Mouse (Mus musculus) heart, embryonic 11.5 days (tissue): Measurements from ENCODE around the gene Myod1. TPM values are rescaled to one million over a fixed set of nuclear protein-coding genes. Genes with fewer than 3 reads are reported as not detected.
A peak's percentile ranks its signal among the peaks of the same experiment; 100 is the strongest.

Experiments
- ATAC-seq: fragments of 200-750 bp; cut with Nextera tagmentation; replicated peaks from 2 replicates; pipeline ENCODE4 v1.8.0; 2017; ENCODE audit warnings: moderate library complexity; ENCODE audit not compliant: insufficient number of reproducible peaks, low FRiP score, low TSS enrichment
- H3K27ac ChIP-seq: fragments of 300-500 bp; sonication (generic); 2 replicates; pipeline ENCODE4 v1.5.1; 2014; ENCODE audit warnings: mild to moderate bottlenecking, low read depth, low read length
- H3K27me3 ChIP-seq: fragments of 300-500 bp; sonication (generic); 2 replicates; pipeline ENCODE4 v1.6.1; 2014; ENCODE audit warnings: mild to moderate bottlenecking, low read length, mixed read lengths; ENCODE audit not compliant: control insufficient read depth, insufficient read depth
- H3K36me3 ChIP-seq: fragments of 300-500 bp; sonication (generic); 2 replicates; pipeline ENCODE4 v1.6.1; 2014; ENCODE audit warnings: mild to moderate bottlenecking, low read length, moderate library complexity, mixed read lengths; ENCODE audit not compliant: control insufficient read depth, insufficient read depth
- H3K4me1 ChIP-seq: fragments of 300-500 bp; sonication (generic); 2 replicates; pipeline ENCODE4 v1.6.1; 2014; ENCODE audit warnings: low read length; ENCODE audit not compliant: control insufficient read depth, insufficient read depth
- H3K4me2 ChIP-seq: fragments of 300-500 bp; sonication (generic); 2 replicates; pipeline ENCODE4 v1.6.1; 2014; ENCODE audit warnings: mild to moderate bottlenecking, moderate library complexity
- H3K4me3 ChIP-seq: fragments of 300-500 bp; sonication (generic); 2 replicates; pipeline ENCODE4 v1.5.1; 2014; ENCODE audit warnings: low read depth, low read length
- H3K9ac ChIP-seq: fragments of 300-500 bp; sonication (generic); 2 replicates; pipeline ENCODE4 v1.6.1; 2014; ENCODE audit warnings: mild to moderate bottlenecking, low read depth, low read length, moderate library complexity
- H3K9me3 ChIP-seq: fragments of 300-500 bp; sonication (generic); replicated peaks from 2 replicates; pipeline ENCODE4 v1.6.1; 2016; ENCODE audit warnings: low read length; ENCODE audit not compliant: control insufficient read depth
- WGBS: fragments of 180-500 bp; shearing (Covaris S2); extraction: QIAGEN DNeasy Blood & Tissue Kit; methylation state at CpG from one replicate; pipeline ENCODE4 v1.1.7; 2014; ENCODE audit not compliant: insufficient replicate concordance; 5-methylcytosine and 5-hydroxymethylcytosine counted together
- polyA plus RNA-seq: library from polyadenylated mRNA; unstranded; fragments of >200 nt; fragmentation: Nextera tagmentation; extraction: Ambion mirVana; gene quantifications from 2 replicates; pipeline ENCODE4 v1.2.1, GENCODE M21; 2014

Gene Myod1
- polyA plus RNA-seq, 1 experiment from 2014 or later = 1.5 TPM

DNA sequence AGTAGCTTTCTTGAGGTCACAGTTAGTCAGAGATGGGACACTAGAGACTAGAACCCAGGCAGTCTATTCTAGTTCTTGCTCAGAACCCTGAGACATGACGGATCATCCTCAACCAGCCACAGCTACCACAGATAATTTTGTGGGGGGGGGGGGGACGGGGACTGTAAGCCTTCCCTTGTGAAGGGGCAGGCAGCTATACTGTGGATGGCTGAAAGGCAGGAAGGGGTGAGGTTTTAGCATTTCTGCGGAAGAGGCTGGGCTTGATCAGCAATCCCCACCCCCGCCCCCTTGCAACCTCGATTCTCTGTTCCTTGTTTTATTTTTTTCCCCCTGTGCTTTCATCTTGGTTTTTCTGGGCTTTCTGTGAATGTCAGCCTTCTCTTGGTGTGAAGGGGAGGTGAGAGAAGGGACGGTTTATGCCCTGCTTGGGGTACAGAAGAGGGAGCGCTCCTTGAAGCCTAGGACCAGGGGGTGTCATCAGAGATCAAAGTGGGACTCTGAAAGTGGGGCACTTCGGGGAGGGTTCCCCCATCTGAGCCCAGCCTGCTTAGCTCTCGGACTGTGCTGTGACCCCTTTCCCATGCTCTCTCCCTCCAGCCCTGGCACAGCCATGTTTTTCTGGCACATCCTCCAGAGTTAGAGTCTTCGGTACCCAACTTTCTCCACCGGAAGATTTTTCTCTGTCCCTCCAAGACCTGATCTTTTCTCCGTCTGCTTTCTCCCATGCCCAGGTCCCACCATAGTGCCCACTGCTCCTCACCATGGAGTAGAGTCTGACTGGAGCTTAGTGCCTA lies 17.6 kb downstream of the Myod1 start:
- peaks cover 4% of the 10 kb centered on the region for H3K4me1 ChIP-seq
- H3K4me3 ChIP-seq = no peak overlapping the region
- no peak overlapping the region for H3K9ac ChIP-seq
- H3K9me3 ChIP-seq = no peaks in the 10 kb centered on the region
- no peak for ATAC-seq
- no peak overlapping the region for H3K27ac ChIP-seq
- no peaks in the 10 kb centered on the region for H3K36me3 ChIP-seq
- WGBS = 32% methylated on average over 12 of the region's 12 CpGs
- H3K27me3 ChIP-seq = peaks cover 58% of the 10 kb centered on the region
- H3K4me2 ChIP-seq = no peak overlapping the region

- 50% methylated on average over 4 of the region's 4 CpGs for WGBS
- Histone ChIP-seq H3K4me2 (no peak overlapping the region), H3K9ac (no peak overlapping the region), H3K4me1 (peaks cover 4% of the 10 kb centered on the region), H3K27me3 (peaks cover 69% of the 10 kb centered on the region), H3K4me3 (no peak overlapping the region), H3K9me3 (no peaks in the 10 kb centered on the region), H3K36me3 (no peaks in the 10 kb centered on the region), H3K27ac (no peak overlapping the region)
- ATAC-seq = no peak
Observed at GRCm38 (mm10) chr7:46394933-46395332, 18.7 kb downstream of the Myod1 start.

DNA sequence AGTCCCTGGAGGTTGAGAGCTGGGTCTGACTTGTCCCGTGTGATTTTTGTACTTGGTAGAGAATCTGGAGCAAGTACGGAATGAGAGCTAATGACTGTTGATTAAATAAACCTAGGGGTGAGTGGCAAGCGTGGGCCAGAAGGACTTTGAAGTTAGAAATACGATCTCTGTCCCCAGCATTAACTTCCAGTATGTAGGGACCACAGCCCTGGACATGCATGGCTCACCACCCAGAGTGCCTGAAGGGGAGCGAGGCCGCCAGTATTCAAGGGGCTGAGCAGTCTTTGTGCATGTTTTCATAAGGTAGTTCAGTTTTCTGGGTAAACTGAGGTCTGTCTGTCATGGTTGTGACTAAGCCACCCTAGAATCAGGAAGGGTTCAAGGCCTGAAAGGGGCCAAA lies 19.3 kb downstream of the Myod1 start:
- Histone ChIP-seq H3K9ac (no peak overlapping the region), H3K9me3 (no peaks in the 10 kb centered on the region), H3K4me2 (peak overlapping the region; percentile 98; the same call in 1 of the 2 replicates), H3K36me3 (no peaks in the 10 kb centered on the region), H3K4me1 (peaks cover 4% of the 10 kb centered on the region), H3K4me3 (no peak overlapping the region), H3K27ac (no peak overlapping the region), H3K27me3 (peaks cover 74% of the 10 kb centered on the region)
- ATAC-seq = no peak
- WGBS = 42% methylated on average over 6 of the region's 6 CpGs

DNA sequence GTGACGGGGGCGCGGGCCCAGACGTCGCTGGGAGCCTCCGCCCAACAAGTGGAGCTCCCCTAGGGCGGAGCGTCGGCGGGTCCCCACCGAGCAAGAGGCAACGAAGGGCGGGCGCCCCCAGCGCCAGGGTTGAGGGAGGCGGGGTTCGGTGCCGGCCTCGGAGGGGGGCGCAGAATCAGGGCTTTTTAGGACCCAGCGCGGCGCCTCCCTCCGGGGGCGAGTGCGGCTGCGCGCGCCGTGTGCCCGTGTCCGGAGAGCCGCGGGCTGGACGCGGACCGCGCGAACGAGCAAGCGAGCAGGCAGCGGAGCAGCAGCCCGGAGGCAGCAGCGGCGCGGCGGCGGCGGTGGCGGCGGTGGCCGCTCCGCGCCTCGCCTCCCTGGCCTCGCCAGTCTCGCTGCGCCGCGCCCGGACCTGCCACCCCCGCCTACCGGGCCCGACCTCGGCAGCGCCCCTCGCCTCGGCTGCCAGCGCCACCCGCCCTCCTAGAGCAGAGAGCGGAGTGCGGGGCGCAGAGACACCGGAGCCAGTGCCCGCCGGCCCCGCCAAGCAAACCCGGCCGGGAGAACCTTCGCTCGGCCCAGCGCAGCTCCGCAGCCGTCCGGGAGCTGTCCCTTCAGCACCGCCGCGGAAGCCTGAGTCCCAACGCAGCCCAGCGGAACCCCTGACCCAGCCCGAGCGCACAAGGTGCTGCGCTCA lies 20.1 kb downstream of the Myod1 start, which contains the start of gene Kcnc1:
TSS of gene Kcnc1 (plus strand) at position 267 of the 697 bp plus-strand sequence.
- peak; percentile 72 for ATAC-seq
- Histone ChIP-seq H3K27ac (no peak within 1 kb of the TSS), H3K4me3 (peak within 1 kb of the TSS; percentile 54), H3K9me3 (no peaks in the 10 kb centered on the region), H3K27me3 (peaks cover 74% of the 10 kb centered on the region), H3K9ac (no peak within 1 kb of the TSS), H3K4me2 (peak within 1 kb of the TSS; percentile 98), H3K4me1 (peaks cover 4% of the 10 kb centered on the region), H3K36me3 (no peaks in the 10 kb centered on the region)
- WGBS = under 1% methylated on average over 78 of the region's 93 CpGs

- peaks cover 74% of the 10 kb centered on the region for H3K27me3 ChIP-seq
- H3K36me3 ChIP-seq = no peaks in the 10 kb centered on the region
- no peak overlapping the region for H3K9ac ChIP-seq
- H3K4me2 ChIP-seq = peak overlapping the region; percentile 98
- no peaks in the 10 kb centered on the region for H3K9me3 ChIP-seq
- under 1% methylated on average over 60 of the region's 64 CpGs for WGBS
- ATAC-seq = no peak
- peaks cover 4% of the 10 kb centered on the region for H3K4me1 ChIP-seq
- H3K4me3 ChIP-seq = peak overlapping the region; percentile 54
- no peak overlapping the region for H3K27ac ChIP-seq
Observed at GRCm38 (mm10) chr7:46396928-46397731, 20.9 kb downstream of the Myod1 start.

GRCm38 (mm10) chr7:46397732-46398333 lies 21.6 kb downstream of the Myod1 start:
- Histone ChIP-seq H3K9ac (no peak overlapping the region), H3K27me3 (peaks cover 74% of the 10 kb centered on the region), H3K4me3 (no peak overlapping the region), H3K9me3 (no peaks in the 10 kb centered on the region), H3K36me3 (no peaks in the 10 kb centered on the region), H3K27ac (no peak overlapping the region), H3K4me1 (peaks cover 4% of the 10 kb centered on the region), H3K4me2 (no peak overlapping the region; the same call in 1 of the 2 replicates)
- WGBS = 9% methylated on average over 66 of the region's 70 CpGs
- ATAC-seq = no peak

DNA sequence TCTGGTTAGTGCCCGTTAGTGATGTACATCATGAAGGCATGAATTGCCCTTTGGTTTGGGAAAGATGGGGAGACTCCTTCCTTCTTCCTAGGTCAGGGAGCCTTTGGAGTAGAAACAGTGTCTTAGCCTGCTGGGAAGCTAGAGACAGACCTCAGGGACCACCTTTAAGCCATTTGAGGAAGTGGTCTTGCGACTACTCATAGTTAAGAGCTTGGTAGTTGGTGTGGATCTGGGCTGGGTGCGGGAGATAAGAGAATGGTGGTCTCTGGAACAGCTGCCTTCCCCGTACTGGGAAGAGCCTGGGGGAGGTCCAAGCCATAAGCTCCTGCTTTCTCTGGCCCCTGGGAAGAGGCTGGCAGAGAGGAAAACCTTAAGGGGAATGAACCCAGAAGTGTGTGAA lies 22.3 kb downstream of the Myod1 start:
- Histone ChIP-seq H3K4me1 (peaks cover 4% of the 10 kb centered on the region), H3K27ac (no peak overlapping the region), H3K9me3 (no peaks in the 10 kb centered on the region), H3K4me3 (no peak overlapping the region), H3K4me2 (no peak overlapping the region), H3K36me3 (no peaks in the 10 kb centered on the region), H3K27me3 (peaks cover 69% of the 10 kb centered on the region), H3K9ac (no peak overlapping the region)
- no peak for ATAC-seq
- 51% methylated on average over 4 of the region's 4 CpGs for whole genome bisulfite sequencing

GRCm38 (mm10) chr7:46399676-46400075 lies 23.4 kb downstream of the Myod1 start:
- H3K27ac ChIP-seq = no peak overlapping the region
- no peak for ATAC-seq
- H3K4me2 ChIP-seq = no peak overlapping the region
- peaks cover 4% of the 10 kb centered on the region for H3K4me1 ChIP-seq
- H3K36me3 ChIP-seq = no peaks in the 10 kb centered on the region
- no peak overlapping the region for H3K4me3 ChIP-seq
- no peak overlapping the region for H3K9ac ChIP-seq
- H3K27me3 ChIP-seq = peaks cover 58% of the 10 kb centered on the region
- H3K9me3 ChIP-seq = no peaks in the 10 kb centered on the region
- WGBS = 71% methylated on average over 1 of the region's 1 CpGs
